Mouse (Mus musculus) lung, embryonic 14.5 days (tissue): Measurements from ENCODE around the gene Alg12. TPM values are rescaled to one million over a fixed set of nuclear protein-coding genes. Genes with fewer than 3 reads are reported as not detected.
"Not testable (repeated sequence)": the region's sequence is repeated elsewhere in the genome, so short reads cannot be mapped to it uniquely, and the experiment has no call there.

ENCODE experiments used
- ATAC-seq: fragments of 200-750 bp; cut with Nextera tagmentation; 2 replicates; pipeline ENCODE4 v1.8.0; 2017; ENCODE audit warnings: mild to moderate bottlenecking, moderate TSS enrichment, moderate library complexity; ENCODE audit not compliant: insufficient read depth
- DNase-seq: peaks from one replicate; pipeline ENCODE4 v3.0.0-alpha.2; 2015
- H3K27ac ChIP-seq: fragments of 300-500 bp; sonication (generic); 2 replicates; pipeline ENCODE4 v1.5.1; 2014; ENCODE audit warnings: low read depth, mild to moderate bottlenecking, moderate library complexity
- H3K27me3 ChIP-seq: fragments of 300-500 bp; sonication (generic); 2 replicates; pipeline ENCODE4 v1.6.1; 2014; ENCODE audit warnings: low read length, control low read depth; ENCODE audit not compliant: insufficient read depth
- H3K36me3 ChIP-seq: fragments of 300-500 bp; sonication (generic); 2 replicates; pipeline ENCODE4 v1.6.1; 2014; ENCODE audit warnings: control low read depth; ENCODE audit not compliant: insufficient read depth
- H3K4me1 ChIP-seq: fragments of 300-500 bp; sonication (generic); 2 replicates; pipeline ENCODE4 v1.6.1; 2014; ENCODE audit warnings: antibody characterized with exemption, control low read depth; ENCODE audit not compliant: insufficient read depth
- H3K4me2 ChIP-seq: fragments of 300-500 bp; sonication (generic); 2 replicates; pipeline ENCODE4 v1.6.1; 2014; ENCODE audit warnings: mild to moderate bottlenecking
- H3K4me3 ChIP-seq: fragments of 300-500 bp; sonication (generic); 2 replicates; pipeline ENCODE4 v1.5.1; 2014; ENCODE audit warnings: low read depth, low read length
- H3K9ac ChIP-seq: fragments of 300-500 bp; sonication (generic); 2 replicates; pipeline ENCODE4 v1.6.1; 2014
- H3K9me3 ChIP-seq: fragments of 300-500 bp; sonication (generic); 2 replicates; pipeline ENCODE4 v1.6.1; 2016; ENCODE audit warnings: low read depth, low read length, control low read depth
- CTCF ChIP-seq: IDR thresholded peaks from 2 replicates; pipeline ENCODE4 v1.5.1; 2016; ENCODE audit warnings: antibody characterized with exemption, low read depth
- WGBS: fragments of 180-500 bp; shearing (Covaris S2); extraction: QIAGEN DNeasy Blood & Tissue Kit; methylation state at CpG from one replicate; pipeline ENCODE4 v1.1.7; 2014; 5-methylcytosine and 5-hydroxymethylcytosine counted together
- polyA plus RNA-seq: library from polyadenylated mRNA; unstranded; fragments of >200 nt; fragmentation: Nextera tagmentation; extraction: Ambion mirVana; gene quantifications from 2 replicates; pipeline ENCODE4 v1.2.1, GENCODE M21; 2014

Gene Alg12
- polyA plus RNA-seq, 1 experiment from 2014 or later = 13.3 TPM

GRCm38 (mm10) chr15:88801903-88802302, 17.2 kb downstream of the Alg12 start:
- no peak for TF ChIP-seq CTCF
- Histone ChIP-seq H3K9ac (no peak overlapping the region), H3K9me3 (no peaks in the 10 kb centered on the region), H3K4me3 (no peak overlapping the region), H3K27ac (no peak overlapping the region), H3K4me2 (no peak overlapping the region), H3K4me1 (no peaks in the 10 kb centered on the region), H3K27me3 (no peaks in the 10 kb centered on the region), H3K36me3 (peaks cover 17% of the 10 kb centered on the region; the same call in 1 of the 2 replicates)
- no peak for DNase-seq
- no peak for ATAC-seq
- 81% methylated on average over 3 of the region's 3 CpGs for WGBS

DNA sequence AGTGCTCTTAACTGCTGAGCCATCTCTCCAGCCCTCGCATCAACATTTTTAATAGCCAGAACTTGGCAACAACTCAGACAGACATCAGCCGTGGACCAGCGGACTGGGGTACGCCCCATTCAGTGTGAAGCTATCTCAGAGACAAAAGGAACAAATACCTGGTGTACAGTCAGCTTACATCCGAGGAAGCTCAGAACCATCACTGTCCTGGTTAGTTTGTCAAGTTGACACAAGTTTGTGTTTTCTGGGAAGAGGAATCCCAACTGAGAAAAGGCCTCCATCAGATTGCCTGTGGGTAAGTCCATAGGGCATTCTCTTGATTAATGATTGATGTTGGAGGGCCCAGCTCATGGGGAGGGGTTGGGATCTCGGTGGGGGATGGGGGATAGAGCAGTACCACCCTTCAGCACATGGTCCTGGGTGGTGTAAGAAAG, 18.2 kb downstream of the Alg12 start:
- Histone ChIP-seq H3K9ac (no peak overlapping the region), H3K4me1 (no peaks in the 10 kb centered on the region), H3K4me3 (no peak overlapping the region), H3K36me3 (peaks cover 11% of the 10 kb centered on the region; the same call in 1 of the 2 replicates), H3K27me3 (no peaks in the 10 kb centered on the region), H3K27ac (no peak overlapping the region), H3K9me3 (no peaks in the 10 kb centered on the region), H3K4me2 (no peak overlapping the region)
- ATAC-seq (no peak), DNase-seq (no peak)
- no peak for TF ChIP-seq CTCF
- WGBS = 63% methylated on average over 6 of the region's 6 CpGs

- 69% methylated on average over 11 of the region's 11 CpGs for WGBS
- Histone ChIP-seq H3K9ac (no peak overlapping the region), H3K4me3 (no peak overlapping the region), H3K9me3 (no peaks in the 10 kb centered on the region), H3K27ac (no peak overlapping the region), H3K36me3 (0 out of 2 replicates have a peak, but pooled peaks cover 1% of the 10 kb centered on the region), H3K27me3 (no peaks in the 10 kb centered on the region), H3K4me1 (no peaks in the 10 kb centered on the region), H3K4me2 (no peak overlapping the region)
- DNase-seq (no peak), ATAC-seq (no peak)
- TF ChIP-seq CTCF = no peak
These were observed 19.2 kb downstream of the Alg12 start for GRCm38 (mm10) chr15:88799950-88800371.

DNA sequence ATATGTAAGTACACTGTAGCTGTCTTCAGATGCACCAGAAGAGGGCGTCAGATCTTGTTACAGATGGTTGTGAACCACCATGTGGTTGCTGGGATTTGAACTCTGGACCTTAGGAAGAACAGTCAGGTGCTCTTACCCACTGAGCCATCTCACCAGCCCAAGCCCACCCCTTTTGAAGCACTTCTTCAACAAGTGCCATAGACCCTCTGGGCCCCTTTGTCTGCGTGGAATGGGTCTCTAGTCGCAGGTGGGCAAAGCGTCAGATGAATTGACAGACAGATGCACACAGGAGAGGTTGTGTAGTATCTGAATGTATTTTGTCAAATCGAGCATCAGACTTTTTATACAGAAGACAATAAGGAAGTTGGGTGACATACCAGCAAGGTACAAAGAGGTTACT, 24.4 kb downstream of the Alg12 start:
- H3K9me3 ChIP-seq, H3K27ac ChIP-seq, H3K36me3 ChIP-seq, ATAC-seq, H3K4me2 ChIP-seq, H3K4me3 ChIP-seq, H3K9ac ChIP-seq, H3K4me1 ChIP-seq, DNase-seq, H3K27me3 ChIP-seq: not testable (repeated sequence)
- WGBS = 82% methylated on average over 4 of the region's 5 CpGs

GRCm38 (mm10) chr15:88792140-88792850, 26.8 kb downstream of the Alg12 start:
- ATAC-seq = no peak
- H3K27me3 ChIP-seq = no peaks in the 10 kb centered on the region
- no peaks in the 10 kb centered on the region for H3K4me1 ChIP-seq
- no peak overlapping the region for H3K27ac ChIP-seq
- no peaks in the 10 kb centered on the region for H3K36me3 ChIP-seq
- no peak overlapping the region for H3K9ac ChIP-seq
- TF ChIP-seq CTCF = no peak
- WGBS = 78% methylated on average over 4 of the region's 4 CpGs
- no peaks in the 10 kb centered on the region for H3K9me3 ChIP-seq
- no peak overlapping the region for H3K4me3 ChIP-seq
- DNase-seq = no peak
- H3K4me2 ChIP-seq = no peak overlapping the region

GRCm38 (mm10) chr15:88774630-88775029, 44.5 kb downstream of the Alg12 start:
- not testable (repeated sequence) for ATAC-seq, H3K27ac ChIP-seq, H3K27me3 ChIP-seq, H3K4me3 ChIP-seq, H3K4me1 ChIP-seq, H3K9ac ChIP-seq, H3K9me3 ChIP-seq, H3K4me2 ChIP-seq, DNase-seq
- WGBS = 83% methylated on average over 5 of the region's 5 CpGs
- peaks cover 27% of the 10 kb centered on the region for H3K36me3 ChIP-seq

GRCm38 (mm10) chr15:88768537-88768936, 50.6 kb downstream of the Alg12 start:
- no peak overlapping the region for H3K4me2 ChIP-seq
- 64% methylated on average over 1 of the region's 1 CpGs for WGBS
- H3K36me3 ChIP-seq = peaks cover 33% of the 10 kb centered on the region
- no peak for TF ChIP-seq CTCF
- ATAC-seq = no peak
- no peak overlapping the region for H3K27ac ChIP-seq
- H3K4me1 ChIP-seq = no peaks in the 10 kb centered on the region
- H3K9ac ChIP-seq = no peak overlapping the region
- DNase-seq = no peak
- H3K4me3 ChIP-seq = no peak overlapping the region
- no peaks in the 10 kb centered on the region for H3K9me3 ChIP-seq
- H3K27me3 ChIP-seq = no peaks in the 10 kb centered on the region

DNA sequence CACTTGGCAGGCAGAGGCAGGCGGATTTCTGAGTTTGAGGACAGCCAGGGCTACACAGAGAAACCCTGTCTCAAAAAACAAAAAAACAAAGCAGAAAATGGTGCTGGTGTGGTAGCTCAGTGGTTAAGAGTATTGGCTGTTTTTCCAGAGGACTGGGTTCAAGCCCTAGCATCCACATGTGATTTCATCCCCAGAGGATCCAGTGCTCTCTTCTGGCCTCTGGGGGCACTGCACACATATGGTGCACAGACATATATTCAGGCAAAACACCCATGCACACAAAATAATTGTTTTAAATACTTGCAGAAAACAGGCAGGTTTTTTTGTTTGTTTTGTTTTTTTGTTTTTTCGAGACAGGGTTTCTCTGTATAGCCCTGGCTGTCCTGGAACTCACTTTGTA, 53.0 kb downstream of the Alg12 start:
- H3K27me3 ChIP-seq, H3K4me2 ChIP-seq, H3K9me3 ChIP-seq, H3K27ac ChIP-seq, ATAC-seq, DNase-seq, H3K9ac ChIP-seq, H3K4me3 ChIP-seq, H3K4me1 ChIP-seq: not testable (repeated sequence)
- 98% methylated on average over 2 of the region's 2 CpGs for WGBS
- peaks cover 38% of the 10 kb centered on the region for H3K36me3 ChIP-seq
